Mouse (Mus musculus): ENCODE results near the gene Slc9a9.

Gene Slc9a9

GRCm38 (mm10) chr9:94732599-94733287 lies 63.0 kb downstream of the Slc9a9 start:
- no peak for DNase-seq (ENCODE audit: low spot score)

GRCm38 (mm10) chr9:94734320-94734719 lies 64.6 kb downstream of the Slc9a9 start:
- DNase-seq (ENCODE audit: low spot score) = no peak

DNA sequence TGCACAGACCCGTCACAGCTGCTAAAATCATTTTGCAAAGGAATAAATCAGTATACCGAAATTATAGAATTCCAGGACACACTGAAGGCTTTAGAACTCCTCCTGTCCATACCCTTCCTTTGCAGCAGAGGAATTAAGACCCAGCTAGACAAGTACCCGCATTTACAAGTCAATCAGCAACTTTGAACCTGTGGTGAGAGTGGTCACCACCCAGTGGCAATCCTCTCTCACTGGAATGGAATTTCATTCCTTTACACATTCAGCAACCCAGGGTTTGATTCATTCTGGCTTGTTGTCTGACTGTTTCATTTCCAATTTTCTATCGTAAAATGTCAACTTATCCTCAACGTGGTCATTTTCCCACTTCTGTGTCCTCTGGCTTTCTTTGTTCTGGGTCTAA lies 67.5 kb downstream of the Slc9a9 start:
- no peak for DNase-seq (ENCODE audit: low spot score)

- peak; percentile 53 for DNase-seq (ENCODE audit: low spot score)
These were observed 69.1 kb downstream of the Slc9a9 start for GRCm38 (mm10) chr9:94738555-94739427.

- no peak for DNase-seq (ENCODE audit: low spot score)
These were observed 71.1 kb downstream of the Slc9a9 start for GRCm38 (mm10) chr9:94740841-94741240.

- no peak for DNase-seq (ENCODE audit: low spot score)
These were observed 73.6 kb downstream of the Slc9a9 start for GRCm38 (mm10) chr9:94743291-94743690.

- DNase-seq (ENCODE audit: low spot score) = no peak
These were observed 78.8 kb downstream of the Slc9a9 start for GRCm38 (mm10) chr9:94748503-94748902.

- DNase-seq (ENCODE audit: low spot score) = no peak
These were observed 80.5 kb downstream of the Slc9a9 start for GRCm38 (mm10) chr9:94750187-94750586.

DNA sequence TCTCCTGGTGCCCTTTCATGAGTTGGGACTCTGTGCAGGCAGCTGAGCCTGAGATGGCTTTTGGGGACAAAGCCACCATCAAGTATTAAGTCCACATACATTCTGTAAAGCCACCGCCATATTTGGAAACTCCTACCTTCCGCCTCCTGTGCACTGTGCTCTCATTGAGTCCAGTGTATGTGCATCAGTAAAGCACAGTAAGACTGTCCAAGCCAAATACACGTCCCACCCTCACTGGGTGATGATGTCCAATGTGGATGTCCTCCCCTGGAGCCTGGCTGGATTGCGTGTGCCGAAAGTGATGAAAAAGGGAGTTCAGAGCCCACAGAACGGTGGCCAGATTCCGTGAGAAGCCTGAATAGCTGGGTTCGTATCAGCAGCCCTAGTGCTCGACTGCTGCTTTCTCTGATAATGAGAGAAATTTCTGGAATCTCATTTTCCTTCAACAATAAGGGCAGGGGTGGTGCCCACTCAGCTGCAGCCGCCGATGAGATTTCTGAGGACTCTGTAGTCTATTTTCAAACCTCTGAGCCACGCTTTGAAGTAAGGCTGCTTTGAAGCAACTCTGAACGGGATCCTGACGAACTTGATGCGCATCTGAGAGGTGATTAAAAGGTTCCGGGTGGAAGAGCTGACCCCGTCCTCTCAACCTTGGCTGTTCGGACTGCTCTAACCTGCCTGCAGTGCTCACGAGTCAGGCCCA lies 81.4 kb downstream of the Slc9a9 start:
- DNase-seq (ENCODE audit: low spot score) = no peak

- DNase-seq (ENCODE audit: low spot score) = no peak
These were observed 81.9 kb downstream of the Slc9a9 start for GRCm38 (mm10) chr9:94751638-94752021.

DNA sequence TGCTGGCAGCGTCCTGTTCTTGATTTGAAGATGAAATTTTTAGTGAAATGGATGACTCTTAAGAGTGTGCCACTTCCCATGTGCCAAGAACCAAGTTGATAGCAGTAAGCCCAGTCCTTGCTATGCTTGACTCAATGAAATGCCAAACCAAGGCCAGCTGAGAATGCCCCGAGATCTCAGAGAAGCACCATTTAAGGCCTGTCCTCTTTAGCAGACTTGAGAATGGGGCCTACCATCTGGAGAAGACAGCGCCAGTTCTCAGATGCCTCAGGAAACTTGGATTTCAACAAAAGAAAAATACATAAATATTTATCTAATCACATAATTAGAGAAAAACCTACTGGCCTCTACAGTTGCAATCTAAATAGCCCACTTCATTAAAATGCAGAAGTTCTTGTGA lies 82.4 kb downstream of the Slc9a9 start:
- no peak for DNase-seq (ENCODE audit: low spot score)

- DNase-seq (ENCODE audit: low spot score) = no peak
These were observed 90.2 kb downstream of the Slc9a9 start for GRCm38 (mm10) chr9:94759904-94760303.

- DNase-seq (ENCODE audit: low spot score) = no peak
These were observed 98.4 kb downstream of the Slc9a9 start for GRCm38 (mm10) chr9:94768114-94768513.

DNA sequence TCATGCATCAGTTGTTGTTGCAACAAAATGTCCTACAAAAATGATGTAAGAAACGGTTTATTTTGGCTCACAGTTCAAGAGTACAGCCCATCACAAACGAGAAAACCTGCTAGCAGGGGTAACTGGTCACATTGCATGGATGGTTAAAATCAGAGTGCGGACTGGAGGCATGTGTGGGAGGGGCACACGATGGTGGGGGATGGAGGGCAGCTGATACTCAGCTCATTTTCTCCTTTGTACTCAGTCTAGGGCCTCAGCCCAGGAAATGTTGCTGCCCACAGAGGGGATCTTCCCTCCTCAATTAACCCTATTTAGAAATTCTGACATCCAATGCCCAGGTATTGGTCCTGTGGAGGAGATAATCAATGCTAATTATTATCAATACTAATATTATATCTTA lies 98.8 kb downstream of the Slc9a9 start:
- DNase-seq (ENCODE audit: low spot score) = no peak

DNA sequence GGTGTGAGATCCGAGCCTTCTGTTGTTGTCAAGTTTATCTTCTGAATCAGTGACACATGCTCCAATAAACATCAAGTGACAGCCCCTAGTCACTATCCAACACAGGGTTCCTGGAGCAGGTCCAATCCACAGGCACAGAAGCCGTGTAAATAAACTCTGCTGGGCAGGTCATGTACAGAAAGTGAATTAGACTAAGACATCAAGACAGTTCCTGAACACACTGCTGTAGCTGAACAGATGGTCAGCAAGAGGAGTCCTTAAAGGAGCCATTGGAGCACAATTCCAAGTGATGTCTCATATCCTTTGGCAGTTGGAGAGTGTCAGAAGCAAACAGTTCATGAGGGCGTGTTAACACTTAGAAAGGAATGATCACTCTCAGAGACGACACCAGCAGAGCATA lies 103.6 kb downstream of the Slc9a9 start:
- DNase-seq (ENCODE audit: low spot score) = no peak

DNA sequence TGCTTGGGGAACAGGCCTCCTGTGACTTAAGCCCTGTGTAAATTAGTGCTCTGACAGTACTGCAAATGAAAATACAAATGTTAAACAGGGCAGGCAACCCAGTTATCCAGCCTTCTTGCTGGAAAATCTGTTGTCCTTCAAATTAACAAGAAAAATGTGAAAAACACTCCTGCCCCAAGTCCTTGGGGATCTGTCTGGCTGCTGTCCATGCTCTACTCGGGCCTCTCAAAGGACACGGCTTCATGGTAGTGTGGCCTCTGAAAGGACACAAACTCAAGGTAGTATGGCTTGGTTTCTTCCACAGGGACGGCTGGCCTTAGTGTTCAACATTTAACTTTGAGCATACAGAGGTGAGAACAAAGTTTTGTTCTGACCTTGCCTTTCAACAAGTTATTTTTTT lies 118.6 kb downstream of the Slc9a9 start:
- DNase-seq (ENCODE audit: low spot score) = no peak

- DNase-seq (ENCODE audit: low spot score) = no peak
These were observed 121.3 kb downstream of the Slc9a9 start for GRCm38 (mm10) chr9:94790966-94791365.

- no peak for DNase-seq (ENCODE audit: low spot score)
These were observed 133.4 kb downstream of the Slc9a9 start for GRCm38 (mm10) chr9:94803073-94803472.

DNA sequence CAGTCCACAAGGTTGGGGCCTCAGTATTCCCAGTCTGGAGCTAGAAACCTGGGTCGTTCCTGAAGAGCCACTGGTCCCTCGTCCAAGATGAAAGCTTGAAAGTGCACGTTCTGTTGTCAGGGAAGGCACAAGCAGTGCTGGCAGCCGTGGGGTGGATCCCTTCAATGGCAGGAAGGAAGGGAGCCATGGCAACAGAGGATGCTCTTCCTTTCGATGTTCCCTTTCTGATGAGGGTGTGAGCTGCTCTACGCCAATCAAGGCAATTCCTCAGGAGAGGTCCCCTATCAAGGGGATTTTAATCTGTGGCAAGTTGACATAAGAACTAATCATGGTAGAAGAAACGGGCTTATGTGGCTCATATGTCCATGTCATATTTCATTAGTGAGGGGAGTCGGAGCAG lies 135.8 kb downstream of the Slc9a9 start:
- DNase-seq (ENCODE audit: low spot score) = no peak

GRCm38 (mm10) chr9:94815518-94815917 lies 145.8 kb downstream of the Slc9a9 start:
- DNase-seq (ENCODE audit: low spot score) = no peak

- DNase-seq (ENCODE audit: low spot score) = no peak
These were observed 151.6 kb downstream of the Slc9a9 start for GRCm38 (mm10) chr9:94821268-94821667.

DNA sequence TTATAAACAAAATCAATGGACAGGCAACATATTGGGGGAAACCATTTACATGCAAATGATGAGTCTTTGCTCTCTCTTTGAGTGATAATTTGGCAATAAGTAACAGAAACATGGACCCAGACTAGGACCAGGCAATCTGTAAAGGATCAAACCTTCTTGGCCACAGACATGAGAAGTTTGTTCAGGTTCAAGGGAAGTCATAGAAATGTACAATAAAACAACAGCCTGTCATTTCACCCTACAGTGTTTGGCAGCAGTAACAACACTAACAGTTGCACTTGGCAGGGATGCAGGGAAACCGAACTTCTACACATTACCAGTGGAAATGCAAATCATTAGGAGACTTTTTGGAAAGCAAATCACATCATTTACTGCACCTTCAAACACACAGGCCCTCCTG lies 164.1 kb downstream of the Slc9a9 start:
- DNase-seq (ENCODE audit: low spot score) = no peak

- DNase-seq (ENCODE audit: low spot score) = no peak
These were observed 167.7 kb downstream of the Slc9a9 start for GRCm38 (mm10) chr9:94837384-94837783.
